Mouse (Mus musculus) embryo, embryonic 9.5 days (tissue): ENCODE measurements around the gene Epc2.

Experiments
- DNase-seq: peaks from one replicate; pipeline ENCODE4 v3.0.0-alpha.2; 2017; ENCODE audit errors: extremely low spot score

Gene Epc2

DNA sequence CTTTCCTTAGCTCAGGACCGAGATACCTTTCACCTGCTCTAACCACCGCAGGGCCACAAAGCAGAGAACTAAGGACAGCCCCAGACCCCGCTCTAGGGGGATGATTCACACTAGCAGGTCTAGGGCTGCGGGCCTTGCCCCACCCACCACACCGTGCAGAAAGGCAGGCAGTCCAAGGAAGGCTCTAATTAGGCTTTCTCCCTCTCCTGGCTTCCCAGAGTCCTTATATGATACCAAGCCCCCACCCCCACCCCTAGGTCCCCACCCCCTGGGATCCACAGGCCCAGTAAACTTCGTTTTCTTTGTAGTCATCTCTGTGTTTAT is 119.5 kb downstream of the Epc2 start:
- no peak for DNase-seq

DNA sequence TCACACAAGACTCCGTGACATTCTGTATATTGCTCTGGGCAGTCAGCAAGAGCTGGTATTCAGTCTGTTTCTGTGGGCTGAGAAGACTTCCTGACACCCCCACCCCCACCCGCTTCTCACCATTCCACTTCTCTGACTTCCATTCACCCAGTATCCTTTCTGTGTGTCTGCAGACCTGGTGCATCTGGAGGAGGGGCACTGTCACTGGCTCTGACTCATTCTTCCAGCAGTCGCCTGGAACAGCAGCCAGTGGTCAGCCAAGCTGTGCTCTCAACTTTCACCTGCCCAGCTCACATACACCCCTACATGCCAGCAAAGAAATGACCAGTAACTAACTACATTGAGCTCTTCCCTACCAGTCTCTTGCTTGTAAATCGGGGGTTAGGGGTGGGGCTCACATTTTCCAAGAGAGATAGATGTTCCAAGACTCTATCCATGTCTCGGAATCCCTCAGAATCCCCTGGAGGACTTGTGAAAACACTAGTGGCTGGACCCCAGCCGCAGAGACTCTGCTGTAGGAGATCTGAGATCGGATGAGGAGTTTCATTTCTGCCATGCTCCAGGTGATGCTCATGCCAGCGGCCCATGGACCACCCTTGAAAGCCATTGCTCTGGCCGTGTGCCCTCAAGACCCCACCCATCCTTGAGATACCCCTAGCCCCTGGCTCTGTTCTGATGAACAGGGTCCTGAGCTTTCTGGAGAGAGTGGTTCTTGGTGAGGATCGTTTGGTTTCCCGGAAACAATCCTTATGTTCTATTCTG is 120.1 kb downstream of the Epc2 start:
- no peak for DNase-seq

DNA sequence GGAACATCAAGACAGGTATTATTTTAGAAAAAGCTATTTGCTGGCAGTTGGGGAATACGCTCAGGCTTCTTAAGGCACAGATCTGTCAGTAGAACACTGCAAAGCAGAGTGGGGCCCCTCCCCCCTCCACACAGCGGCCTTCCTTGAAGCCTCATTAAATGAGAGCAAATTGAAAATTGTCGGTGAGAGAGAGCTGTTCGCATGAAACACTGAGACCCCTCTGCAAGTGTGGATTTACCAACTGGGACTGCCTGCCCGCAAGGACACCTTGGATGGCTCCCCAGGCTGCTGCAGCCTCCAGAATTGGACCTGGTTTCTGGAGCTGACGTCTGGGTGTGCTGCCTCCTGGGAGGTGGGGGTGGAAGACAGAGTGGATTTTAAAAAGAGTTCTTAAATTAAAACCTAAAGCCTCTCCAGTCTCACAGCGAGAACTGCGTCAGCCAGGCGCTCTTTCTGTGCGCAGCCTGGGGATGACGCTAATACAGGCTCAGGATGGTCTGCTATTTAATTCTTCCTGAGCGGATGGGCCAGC is 120.9 kb downstream of the Epc2 start:
- no peak for DNase-seq

DNA sequence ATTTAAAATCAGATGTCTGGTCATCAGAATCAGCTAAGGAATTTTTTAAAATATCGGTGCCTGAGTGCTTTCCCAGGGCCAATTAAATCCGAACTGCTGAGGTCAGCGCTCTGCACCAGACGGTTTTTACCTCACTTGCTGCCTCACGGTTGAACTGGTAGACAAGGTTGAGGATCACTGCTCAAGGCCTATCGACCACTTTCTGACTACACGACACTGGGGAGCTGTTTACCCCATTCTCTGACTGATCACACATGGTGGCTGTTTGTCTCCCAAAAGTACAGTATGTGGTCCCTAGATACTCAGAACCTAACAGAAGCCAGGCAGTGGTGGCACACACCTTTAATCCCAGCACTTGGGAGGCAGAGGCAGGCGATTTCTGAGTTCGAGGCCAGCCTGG is 121.4 kb downstream of the Epc2 start:
- no peak for DNase-seq

DNA sequence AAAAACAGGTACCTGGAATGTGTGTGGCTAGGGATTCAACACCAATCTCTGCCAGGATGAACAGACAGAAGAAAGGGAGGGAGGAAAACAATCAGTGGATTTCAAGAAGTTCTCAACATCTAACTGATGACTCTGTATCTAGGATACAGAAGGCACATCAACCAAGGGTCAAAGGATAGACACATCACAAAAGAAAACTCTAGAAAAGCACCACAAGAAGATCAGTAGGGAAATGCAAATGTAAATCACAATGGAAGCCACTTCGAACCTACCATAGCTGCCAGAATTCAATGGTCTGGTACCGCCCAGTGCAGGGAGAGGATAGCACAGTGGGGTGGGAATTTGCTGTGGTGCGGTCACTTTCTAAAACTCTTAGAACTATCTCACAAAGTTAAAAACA is 122.0 kb downstream of the Epc2 start:
- DNase-seq = no peak

DNA sequence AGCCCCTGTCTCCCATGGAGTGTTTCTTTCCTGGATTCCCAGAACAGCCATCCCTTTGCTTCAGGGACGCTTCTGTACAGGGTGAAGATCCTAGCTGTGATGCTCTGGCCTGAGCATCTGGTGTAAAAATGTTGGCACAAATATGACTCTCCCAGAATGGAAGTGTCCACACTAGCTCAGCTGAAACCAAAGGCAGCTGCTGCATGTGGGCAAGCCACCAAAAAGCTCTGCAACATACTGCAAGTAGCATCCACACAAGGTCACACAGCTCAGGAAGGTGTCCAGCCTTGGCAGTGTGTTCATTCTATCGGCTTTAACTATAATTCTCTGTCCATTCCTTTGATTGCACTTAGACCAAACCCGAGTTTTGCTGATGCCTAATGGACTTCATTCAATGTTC is 129.3 kb downstream of the Epc2 start:
- no peak for DNase-seq

DNA sequence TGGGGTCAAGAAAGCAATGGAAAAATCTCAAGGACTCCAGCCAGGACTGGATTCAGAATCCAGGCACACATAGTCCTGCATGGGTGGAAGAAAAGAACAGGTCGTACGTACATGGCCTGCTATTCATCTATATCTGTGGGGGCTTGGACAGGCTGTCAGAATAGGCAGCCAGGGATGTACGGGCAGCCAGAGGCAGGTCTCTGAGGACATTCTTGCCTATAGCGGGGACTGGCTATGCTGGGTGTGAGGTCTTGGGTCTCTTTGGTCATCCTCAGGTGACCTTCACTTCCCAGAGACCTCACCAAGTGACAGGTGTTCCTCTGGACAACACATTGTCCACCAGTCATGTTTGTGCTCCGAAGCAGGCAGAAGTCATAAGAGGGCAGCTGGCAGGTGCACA is 131.3 kb downstream of the Epc2 start:
- DNase-seq = no peak

DNA sequence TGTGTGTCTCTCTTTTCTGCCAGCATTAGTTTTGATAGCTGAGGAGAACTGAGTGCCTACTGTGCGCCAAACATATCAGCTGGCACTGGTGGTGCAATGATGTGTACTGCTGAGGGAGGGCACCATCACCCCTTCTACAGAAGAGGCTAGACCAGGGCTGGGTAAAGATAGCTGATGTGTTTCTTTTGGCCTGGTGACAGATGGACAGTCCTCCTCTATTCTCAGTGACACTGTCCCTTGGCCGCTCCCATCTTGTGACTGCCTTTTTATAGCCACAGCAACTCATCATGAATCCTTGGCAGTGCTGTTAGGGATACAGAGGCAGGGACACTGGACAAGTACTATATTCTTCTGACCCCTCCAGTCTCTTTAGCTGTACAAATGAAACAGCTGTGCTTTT is 132.0 kb downstream of the Epc2 start:
- no peak for DNase-seq

DNA sequence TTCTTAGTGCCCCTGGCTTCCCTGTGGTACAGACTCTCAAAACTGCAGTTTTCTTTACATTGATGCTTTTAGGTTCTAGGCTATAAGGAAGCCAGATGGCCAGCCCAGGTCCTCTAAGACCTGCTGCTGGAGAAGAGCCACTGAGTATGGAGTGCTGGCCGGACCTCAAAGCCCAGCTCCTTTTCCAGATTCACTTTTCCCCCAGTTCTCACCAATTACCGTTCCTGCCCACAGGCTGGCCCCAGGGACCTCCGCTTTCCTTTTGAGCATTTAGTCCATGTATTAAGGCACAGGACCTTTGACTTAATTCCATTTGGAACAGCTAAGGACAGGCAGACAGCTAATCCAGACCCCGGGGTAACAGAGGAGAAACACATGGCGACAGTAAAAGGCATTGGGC is 139.2 kb downstream of the Epc2 start:
- DNase-seq = no peak

DNA sequence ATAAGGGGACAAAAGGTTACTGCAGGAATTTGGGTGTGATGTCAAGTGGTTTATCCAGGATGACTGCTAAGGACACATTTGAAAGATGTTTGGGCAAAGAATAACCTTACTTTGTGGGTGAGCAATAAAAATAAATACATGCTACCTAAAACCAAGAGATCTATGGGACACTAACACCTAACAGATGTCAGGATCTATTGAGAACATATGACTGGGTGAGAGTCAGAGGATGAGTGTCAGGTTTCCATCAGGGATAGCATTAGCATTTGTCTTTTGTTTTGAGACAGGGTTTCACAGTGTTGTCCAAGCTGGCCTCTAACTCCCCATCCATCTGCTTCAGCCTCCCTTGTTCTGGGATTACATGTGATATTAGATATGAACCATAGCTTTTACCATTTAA is 141.6 kb downstream of the Epc2 start:
- DNase-seq = no peak

DNA sequence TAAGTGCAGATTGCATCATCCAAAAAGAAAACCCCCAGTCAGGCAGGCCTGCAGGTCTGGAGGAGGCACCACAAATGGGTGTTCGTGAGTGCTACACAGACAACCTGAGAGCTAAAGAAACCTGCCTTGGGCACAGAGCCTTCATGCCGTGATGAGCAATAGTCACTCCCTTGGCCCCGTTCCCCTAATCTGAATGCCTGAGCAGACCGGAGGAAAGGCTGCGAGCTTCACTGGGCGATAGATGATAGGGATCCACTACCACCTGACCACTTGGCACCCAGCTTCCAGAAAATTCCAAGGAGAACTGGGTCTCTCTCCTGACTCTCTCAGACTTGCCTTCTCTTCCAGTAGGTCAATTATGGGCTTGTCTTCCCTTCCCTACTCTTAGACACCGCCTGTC is 143.6 kb downstream of the Epc2 start:
- DNase-seq = no peak

DNA sequence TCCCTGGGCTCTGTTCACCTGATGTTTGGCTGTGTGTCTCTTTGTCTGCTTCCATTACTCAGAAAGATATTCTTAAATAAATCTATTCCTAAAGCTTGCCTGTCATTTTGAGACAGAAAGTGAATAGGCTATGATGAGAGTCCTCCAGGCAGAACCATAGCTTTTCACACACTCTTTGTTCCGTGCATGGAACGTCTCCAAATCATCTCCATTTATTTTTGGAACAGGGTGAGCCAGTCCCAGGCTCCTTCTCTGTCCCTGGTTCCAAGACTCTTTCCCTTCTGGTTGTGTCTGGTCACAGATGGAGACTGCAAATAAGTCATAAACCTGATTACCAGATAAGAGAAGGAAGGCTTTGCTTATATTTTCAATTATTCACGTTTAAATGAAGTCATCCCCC is 145.0 kb downstream of the Epc2 start:
- no peak for DNase-seq

DNA sequence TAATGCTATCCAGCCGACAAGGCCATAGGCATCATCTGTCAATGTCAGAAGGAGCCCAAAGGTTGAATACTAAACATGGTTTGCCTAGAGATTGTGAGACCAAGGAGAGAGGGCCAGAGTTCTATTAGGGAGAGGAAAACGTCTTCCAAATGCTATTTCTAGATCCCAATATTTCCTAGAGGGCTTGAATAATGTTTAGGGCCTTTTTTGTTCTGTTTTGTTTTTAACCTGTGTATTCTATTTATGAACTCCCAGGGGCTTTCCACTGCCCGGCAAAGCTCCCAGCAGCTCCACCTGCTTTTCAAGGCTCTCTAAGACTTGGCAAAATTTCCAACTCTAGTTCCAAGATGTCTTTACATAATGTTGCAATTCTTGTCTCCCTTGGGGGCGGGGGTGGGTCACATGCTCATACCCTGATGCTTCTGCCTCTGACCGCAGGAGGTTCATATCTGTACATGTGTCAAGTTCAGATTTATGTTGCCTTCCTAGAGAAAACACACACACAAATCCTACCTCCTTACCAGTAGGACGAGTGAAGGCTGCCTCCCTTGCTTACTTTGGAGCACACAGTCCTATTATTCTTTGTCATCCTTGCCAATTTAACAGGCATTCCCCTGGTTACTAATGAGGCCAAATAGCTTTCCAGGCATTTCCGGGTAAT is 148.9 kb downstream of the Epc2 start:
- no peak for DNase-seq
